Mouse (Mus musculus) monocyte, adult 59 days (primary cell): ENCODE results near the gene Hmgn2. TPM values are rescaled to one million over a fixed set of nuclear protein-coding genes. Genes with fewer than 3 reads are reported as not detected.

Experiments used
- total RNA-seq, 2 experiments: library from RNA; stranded (reverse); gene quantifications; one replicate each; pipeline ENCODE4 v1.2.4; 2023

The Hmgn2 gene
- 100 to 1,000 TPM; 124 to 129 TPM for total RNA-seq

GRCm38 (mm10) chr4:133968150-133968921, at the start of gene Hmgn2:
Gene Hmgn2 (minus strand): TSS chr4:133968650.

GRCm38 (mm10) chr4:134000466-134001438, 32.3 kb upstream of the Hmgn2 start, which contains the start of gene Dhdds:
Gene Dhdds (minus strand): TSS chr4:134000918.

Other genes starting within 250 kb of the Hmgn2 start
- gene Arid1a, start 211.9 kb downstream of the Hmgn2 start, total RNA-seq, result 100 to 1,000 TPM; 172 to 184 TPM
- 100 to 1,000 TPM; 171 to 182 TPM for gene Rps6ka1, start 80.9 kb downstream of the Hmgn2 start, total RNA-seq
- 10 to 100 TPM; 39.2 to 39.5 TPM for gene Dhdds, start 32.3 kb upstream of the Hmgn2 start, total RNA-seq
- under 1 TPM in 1 of 2 experiments, not detected in 1; 0.37 TPM for gene Lin28a, start 50.2 kb upstream of the Hmgn2 start, total RNA-seq
- gene Zfp683, start 85.2 kb upstream of the Hmgn2 start, total RNA-seq, result not detected
- under 1 TPM in 1 of 2 experiments, not detected in 1; 0.64 TPM for gene Crybg2, start 92.2 kb upstream of the Hmgn2 start, total RNA-seq
- 1,000 to 10,000 TPM in 1 of 2 experiments, 100 to 1,000 TPM in 1; 974 to 1,106 TPM for gene Cd52, start 126.4 kb upstream of the Hmgn2 start, total RNA-seq
- gene Ubxn11, start 133.9 kb upstream of the Hmgn2 start, total RNA-seq, result 1 to 10 TPM; 3.6 to 8.2 TPM
- 100 to 1,000 TPM; 743 to 766 TPM for gene Sh3bgrl3, start 160.1 kb upstream of the Hmgn2 start, total RNA-seq
- 10 to 100 TPM; 14.3 to 16.1 TPM for gene Cep85, start 218.5 kb upstream of the Hmgn2 start, total RNA-seq
- not detected for gene Gm7534, start 234.4 kb upstream of the Hmgn2 start, total RNA-seq